Mouse (Mus musculus) cerebellum, adult 9-11 months (tissue): ENCODE results near the gene Denr.
A peak's percentile ranks its signal among the peaks of the same experiment; 100 is the strongest.

ENCODE experiments used
- DNase-seq: peaks from one replicate; pipeline ENCODE4 v3.0.0; 2022

Gene Denr

DNA sequence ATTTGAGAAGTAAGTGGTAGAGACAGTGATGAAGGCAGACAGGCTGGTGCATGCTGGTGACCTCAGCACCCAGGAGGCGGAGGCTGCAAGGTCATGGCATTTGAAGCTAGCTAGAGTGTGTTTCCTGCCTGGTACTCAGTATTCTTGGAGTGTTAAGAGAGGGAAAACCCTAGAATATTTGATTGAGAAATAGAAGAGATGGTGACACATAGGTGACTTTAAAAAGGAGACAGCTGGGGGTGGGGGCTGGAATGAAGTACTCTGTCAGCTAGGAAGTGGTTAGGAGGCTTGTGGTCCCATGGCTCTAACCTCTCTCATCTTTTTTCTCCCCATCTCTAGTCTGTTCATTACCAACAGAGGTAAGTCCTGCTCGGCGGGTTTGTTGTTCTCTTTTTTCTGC lies 7.9 kb downstream of the Denr start:
- DNase-seq: no peak

DNA sequence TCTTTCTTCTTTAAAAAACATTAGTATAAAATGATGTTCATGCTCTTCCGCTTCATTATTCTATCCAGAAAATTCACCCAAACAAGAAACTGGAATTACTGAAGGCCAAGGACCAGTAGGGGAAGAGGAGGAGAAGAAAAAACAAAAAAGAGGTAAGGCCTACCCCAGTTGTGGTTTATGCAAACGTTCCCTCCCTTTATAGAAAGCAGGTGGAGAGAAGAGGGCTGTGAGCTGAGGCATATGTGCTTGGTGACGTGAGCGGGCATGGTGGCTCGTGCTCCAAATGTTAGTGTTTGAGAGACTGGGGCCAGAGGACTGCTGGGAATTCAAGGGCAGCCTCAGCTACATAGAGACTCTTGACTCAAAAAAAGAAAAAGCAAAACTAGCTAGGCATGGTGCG lies 15.1 kb downstream of the Denr start:
- no peak for DNase-seq

DNA sequence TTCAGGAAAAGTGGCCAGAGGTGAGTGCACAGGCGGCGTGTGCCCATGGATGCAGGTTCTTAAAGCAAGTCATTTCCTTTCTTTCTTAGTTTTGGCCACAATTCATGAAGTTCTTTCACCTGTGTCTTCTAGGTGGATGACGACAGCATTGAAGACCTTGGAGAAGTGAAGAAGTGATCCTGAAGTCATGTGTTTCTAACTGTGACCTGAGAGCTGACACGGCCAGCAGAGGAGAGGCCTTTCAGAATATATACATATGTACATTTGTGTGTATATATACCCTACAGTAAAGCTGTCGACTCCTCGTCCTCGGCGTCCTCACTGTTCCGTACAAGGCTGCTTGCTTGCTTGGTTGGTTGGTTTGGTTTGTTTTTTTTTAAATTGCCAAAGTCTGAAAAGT lies 20.1 kb downstream of the Denr start, which contains the start of gene Gm43518:
Gene Gm43518 (plus strand): TSS at position 301 of the 400 bp plus-strand sequence.
- DNase-seq: no peak

DNA sequence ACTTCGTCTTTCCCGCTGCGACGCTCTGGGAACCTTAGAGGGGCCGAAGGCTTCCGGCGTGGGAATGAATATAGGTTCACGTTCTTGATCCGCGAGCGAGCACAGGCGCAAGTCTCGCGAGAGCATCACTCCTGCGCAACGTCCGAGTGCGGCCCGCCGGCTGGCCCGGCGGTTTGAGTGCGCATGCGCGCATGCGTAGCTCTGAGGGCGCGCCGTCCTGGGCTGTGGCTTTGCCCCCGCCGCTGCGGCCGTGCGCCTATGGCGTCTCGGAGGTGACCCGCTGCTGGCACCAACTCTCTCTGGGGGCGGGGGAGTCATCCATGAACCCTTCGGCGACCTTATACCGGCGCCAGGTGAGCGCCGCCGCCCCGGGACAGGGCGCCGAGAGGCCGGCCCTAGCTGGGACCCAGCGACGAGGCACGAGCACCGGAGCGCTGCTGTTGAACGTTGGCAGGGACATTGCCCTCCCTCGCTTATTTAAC lies 23.6 kb downstream of the Denr start, which contains the start of gene Ccdc62:
Gene Ccdc62 (plus strand): TSS at position 172 of the 482 bp plus-strand sequence.
- DNase-seq: peak; percentile 96

DNA sequence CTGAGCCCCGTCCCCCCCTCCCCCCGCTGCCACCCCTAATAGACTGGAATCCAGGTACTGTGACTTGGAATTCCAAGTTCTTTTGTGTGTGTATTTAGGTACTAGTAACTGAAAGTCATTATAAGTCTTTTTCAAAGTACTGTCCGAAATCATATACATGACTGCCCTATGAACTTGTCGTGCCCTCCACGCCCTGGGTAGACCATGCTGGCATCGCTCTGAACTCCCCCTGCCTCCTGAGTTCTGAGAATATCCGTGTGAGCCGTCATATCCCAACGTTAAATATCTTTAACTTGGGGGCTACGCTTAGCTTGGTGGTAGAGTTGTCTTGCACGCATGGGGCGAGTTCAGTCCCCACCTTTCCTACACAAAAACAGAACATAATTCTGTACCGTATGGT lies 24.2 kb downstream of the Denr start:
- peak; percentile 23 for DNase-seq

DNA sequence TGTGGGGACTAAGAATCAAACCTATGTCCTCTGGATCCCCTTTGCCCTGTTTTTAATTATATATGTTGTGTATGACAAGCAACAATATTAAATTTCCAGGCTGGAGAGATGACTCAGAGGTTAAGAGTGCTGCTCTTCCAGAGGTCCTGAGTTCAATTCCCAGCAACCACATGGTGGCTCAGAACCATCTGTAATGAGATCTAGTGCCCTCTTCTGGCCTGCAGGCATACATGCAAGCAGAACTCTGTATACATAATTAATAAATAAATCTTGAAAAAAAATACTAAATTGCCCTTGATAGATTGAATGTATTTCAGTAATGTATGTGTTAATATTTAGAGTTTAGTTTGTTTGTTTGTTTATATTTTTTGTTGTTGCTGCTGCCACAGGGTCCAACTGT lies 26.0 kb downstream of the Denr start:
- DNase-seq: no peak

DNA sequence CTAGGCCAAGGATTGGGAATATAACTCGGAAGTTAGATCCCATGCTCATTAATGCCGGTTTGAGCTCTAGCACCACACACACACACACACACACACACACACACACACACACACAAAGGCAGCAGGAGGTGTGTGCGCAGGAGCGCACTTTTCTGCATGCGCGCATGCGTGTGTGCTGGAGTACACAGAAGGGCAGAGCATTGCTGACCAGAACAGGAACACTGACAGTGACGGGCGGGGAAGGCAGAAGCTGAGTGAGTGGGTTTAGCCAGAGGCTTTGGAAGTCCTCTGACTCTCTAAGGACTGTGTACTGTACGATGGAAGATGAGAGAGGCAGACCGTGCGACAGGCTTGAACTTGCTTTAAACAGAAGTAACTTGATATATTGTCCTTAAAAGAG lies 26.6 kb downstream of the Denr start:
- no peak for DNase-seq

DNA sequence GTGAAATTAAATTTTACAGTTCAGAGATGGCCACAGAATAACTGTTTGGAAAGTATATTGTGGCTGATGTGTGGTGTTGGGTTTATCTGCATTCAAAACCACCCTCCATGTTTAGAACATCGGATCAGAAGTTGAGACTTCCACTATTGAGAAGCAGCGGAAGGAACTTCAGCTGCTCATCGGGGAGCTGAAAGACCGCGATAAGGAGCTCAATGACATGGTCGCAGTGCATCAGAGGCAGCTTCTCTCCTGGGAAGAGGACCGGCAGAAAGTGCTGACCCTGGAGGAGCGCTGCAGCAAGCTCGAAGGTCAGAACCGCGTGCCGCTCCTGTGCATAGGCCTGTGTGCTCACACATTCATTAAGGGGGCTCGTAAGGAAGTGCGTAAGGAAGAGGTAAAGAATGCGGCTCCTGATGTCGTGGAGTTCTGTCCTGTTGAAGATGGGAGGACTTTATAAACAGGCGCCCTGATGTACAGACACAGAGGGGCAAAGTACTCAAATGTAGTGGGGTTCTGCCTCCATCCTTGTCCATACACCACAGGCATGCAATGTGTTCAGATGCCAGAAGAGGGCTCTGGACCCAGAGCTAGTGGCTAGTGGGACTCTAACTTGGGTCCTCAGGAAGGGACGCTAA lies 27.1 kb downstream of the Denr start:
- no peak for DNase-seq

DNA sequence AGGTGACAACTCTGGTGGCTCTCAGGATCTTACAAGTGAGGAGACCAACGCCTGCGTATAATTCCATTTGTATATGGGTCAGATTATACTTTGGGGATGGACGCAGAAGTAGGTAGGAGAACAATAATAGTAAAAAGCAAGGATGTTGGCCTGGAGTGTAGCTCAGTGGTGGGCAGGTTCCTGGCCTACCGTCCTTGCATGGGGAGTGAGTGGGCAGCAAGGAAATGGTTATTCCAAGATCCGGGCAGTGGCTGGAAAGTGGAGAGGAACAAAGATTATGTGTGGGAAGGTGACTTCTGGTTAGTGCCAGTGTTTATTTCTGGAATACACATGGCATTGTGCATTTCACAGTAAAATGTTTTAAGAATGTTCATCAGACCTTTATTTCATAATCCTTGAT lies 29.0 kb downstream of the Denr start:
- DNase-seq: no peak

DNA sequence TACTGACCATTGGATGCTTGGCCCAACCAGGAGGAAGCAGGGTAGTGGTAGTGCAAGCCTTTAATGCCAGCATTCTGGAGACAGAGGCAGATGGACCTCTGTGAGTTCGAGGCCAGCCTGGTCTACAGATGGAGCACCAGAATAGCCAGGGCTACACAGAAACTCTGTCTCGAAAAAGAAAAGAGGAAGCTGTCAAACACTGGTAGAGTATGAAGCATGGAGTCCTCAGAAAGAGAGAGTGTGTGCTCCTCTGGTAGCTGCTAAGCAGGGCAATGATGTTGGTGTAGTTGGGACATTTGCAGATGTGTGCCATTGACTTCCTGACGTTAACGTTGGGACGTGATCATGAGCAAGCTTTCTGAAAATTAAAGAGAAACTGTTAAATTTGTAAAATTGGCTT lies 31.5 kb downstream of the Denr start:
- no peak for DNase-seq

DNA sequence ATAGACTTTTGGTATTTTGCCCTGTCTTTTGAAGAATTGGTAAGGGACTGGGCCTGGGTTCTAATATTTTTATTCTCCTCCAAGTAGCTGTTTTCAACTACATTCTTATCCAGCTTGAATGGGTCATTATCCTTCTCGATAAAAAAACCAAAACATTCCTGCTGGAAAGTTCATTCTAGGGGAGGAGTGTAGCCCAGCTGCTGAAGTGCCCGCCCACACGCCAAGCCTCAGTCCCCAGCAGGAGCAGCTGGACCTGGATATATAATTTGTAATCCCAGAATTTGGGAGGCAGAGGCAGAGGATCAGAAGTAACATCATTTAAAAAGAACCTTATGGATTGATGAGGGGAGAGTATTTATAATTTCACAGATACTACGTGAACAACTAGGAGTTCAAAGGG lies 39.6 kb downstream of the Denr start:
- no peak for DNase-seq

DNA sequence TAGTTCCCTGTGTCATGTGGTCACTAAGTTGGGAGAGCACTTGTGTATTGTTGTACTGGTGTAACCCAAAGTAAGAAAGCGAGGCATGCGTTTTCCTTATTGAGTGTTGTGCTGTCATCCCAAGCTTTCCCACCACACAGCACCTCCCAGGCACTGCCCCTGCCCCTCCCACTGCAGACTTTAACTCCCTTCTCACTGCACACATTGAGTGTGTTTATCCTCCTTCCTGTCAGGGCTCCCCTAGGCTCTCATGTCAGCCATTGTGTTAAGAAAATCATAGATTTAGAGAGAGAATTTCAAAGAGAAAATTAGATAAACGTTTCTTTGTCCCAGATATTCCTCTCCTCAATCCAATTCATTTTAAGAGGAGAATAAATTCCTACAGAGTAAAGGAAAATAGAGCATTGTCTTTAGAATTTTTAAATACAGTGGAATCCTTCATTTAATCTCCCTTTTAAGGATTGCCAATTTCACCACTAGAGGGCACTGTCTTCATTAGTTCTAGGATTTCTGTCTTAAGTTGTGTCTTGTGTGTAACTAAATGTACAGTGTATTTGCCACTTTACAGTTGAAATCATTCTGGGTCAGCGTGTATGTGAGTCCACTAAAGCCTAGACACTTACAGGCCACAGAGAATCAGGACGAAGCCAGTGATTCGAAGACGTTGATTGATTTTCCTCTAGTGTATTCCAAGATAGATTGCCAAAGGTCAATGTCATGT lies 40.2 kb downstream of the Denr start:
- DNase-seq: no peak

DNA sequence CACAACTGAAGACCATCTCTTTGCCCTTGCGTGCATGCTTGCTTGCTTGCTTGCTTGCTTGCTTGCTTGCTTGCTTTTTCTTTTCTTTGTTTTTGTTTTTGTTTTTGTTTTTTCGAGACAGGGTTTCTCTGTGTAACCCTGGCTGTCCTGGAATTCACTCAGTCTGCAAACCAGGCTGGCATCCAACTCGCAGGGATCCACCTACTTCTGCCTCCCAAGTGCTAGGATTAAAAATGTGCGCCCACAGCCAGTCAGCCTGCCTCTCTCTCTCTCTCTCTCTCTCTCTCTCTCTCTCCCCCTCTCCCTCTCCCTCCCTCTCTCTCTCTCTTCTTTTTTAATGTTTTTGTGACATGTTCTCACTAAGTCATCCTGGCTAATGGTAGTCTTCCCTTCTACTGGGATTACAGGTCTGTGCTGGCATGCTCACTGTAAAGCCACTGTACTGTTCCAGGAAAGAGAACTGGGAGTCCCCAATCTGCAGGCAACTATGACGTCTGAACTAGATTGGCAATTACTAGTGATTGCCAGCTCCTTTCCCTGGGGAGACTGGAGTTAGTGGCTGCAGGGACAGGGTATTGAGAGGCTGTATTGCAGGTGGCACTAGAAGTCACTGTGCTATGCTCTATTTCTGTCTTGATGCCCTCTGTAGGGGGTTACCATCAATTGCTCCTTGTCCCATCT lies 45.5 kb downstream of the Denr start:
- no peak for DNase-seq

DNA sequence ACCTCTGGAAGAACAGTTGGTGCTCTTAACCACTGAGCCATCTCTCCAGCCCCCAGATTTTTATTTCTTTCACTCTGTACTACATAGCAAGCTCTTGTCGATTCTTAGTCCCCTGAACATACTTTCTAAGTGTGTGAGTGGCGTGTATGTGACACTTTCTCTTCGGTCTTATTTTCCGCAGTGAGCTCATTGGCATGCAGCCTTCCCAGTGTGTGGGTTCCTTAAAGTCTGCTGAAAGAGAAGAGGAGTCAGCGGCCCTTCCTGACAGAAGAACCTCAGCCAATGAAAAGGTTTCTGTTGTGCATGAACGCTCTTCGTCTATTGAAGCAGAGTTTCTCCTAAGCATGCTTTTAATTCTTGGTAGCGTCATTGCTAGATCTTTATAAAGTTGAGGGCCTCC lies 50.2 kb downstream of the Denr start:
- DNase-seq: no peak

DNA sequence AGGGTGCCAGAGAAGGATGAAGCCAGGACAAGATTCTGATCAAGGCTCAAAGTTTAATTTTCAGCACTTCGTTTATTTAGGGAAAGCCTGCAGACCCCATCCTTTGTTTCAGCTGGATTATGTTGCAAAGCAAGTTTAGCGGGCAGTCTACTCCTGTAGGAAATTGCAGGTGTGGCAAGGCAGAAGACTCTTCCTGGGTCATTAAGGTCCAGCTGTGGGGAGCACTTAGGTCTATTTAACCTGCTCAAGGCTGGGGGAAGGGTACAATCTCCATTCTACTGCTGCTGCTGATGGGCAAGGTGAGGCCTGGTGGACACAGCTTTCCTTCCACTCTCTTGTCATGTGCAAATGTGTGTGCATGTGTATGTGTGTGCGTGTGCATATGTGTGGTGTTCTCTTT lies 52.0 kb downstream of the Denr start:
- DNase-seq: no peak

DNA sequence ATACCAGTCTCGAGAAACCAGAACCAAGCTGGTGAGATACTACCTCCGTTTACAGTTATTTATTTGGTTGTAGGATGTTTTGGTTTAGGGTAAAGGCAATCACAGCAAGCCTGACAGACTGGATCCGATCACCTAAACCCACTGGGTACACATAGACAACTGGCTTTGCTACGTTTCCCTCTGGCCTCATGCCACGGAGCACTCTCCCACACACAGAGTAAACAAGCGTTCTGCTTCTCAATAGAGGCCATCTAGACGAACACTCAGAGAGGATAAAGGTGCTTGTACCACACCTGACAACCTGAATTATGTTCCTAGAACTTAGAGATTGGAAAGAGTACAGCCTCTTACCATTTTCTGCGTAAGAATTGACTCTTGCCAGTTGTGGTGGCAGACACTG lies 53.2 kb downstream of the Denr start:
- DNase-seq: no peak

DNA sequence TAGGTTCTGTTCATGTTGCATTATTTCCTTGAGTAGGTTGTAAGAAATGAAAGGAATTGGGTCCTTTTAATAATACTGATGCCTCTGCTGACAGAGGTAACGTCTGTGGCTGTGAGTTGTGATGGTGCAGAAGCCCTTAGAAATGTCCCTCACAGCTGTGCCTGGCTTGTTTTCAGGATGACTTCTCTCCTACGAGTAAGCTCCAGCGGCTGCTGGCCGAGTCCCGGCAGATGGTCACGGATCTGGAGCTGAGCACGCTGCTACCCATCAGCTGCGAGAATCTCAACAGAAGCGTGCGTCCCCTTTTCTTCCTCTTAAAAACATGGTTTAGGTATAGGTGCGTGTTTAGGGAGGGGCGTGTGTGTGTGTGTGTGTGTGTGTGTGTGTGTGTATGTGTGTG lies 54.1 kb downstream of the Denr start:
- DNase-seq: no peak

DNA sequence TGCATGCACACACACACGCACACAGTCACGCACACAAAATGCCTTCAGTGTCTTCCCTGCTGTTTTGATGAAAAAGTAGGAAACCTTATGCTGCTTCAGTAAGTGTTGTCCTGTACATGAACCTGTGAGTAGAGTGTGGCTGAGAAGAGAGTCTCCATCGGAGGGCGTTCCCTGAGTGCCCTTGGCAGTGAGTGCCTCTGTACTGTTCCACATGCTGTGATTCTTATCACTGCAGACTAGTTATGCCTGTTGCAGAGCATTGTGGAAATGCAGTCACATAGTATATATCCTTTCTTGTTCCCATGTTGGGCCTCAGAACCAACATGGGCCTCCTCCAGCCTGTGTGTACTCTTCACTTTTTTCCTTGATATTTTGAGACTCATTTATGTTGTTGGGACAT lies 57.2 kb downstream of the Denr start:
- no peak for DNase-seq

DNA sequence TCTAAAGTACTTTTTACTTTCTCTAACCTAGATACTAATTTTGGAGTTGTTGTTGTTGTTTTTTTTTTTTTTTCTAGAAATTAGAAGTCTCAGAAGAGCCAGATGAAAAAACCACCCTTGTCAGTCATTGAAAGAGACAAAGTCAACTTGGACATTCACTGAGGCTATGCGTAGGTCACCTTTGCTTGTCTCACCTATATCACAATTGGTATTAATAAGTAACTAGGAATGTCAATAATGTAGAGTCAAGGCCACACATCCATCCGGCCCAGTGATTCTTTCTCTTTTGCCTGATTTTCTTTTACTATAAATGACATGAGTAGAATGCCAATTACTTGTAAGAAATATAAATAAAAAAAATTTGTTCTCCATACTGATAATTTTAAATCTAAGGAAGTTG lies 59.8 kb downstream of the Denr start:
- no peak for DNase-seq

DNA sequence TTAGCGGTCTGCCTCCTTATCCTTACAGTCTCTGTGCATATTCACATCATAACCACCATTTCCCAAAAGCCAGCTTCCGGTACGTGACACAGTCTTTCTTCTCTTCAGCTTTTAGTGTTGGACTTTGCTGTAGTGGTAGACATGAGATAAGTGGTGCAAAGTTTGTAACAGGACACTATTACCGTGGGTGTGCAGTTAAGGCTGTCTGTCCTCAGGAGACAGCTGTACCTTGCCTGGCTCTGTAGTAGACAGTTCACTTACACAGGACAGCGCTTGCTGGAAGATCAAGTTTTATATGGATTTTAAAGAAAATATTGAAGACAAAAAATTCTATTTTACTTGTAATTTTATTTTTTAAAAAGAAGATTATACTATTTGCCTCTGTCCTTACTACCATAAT lies 61.5 kb downstream of the Denr start:
- DNase-seq: no peak

DNA sequence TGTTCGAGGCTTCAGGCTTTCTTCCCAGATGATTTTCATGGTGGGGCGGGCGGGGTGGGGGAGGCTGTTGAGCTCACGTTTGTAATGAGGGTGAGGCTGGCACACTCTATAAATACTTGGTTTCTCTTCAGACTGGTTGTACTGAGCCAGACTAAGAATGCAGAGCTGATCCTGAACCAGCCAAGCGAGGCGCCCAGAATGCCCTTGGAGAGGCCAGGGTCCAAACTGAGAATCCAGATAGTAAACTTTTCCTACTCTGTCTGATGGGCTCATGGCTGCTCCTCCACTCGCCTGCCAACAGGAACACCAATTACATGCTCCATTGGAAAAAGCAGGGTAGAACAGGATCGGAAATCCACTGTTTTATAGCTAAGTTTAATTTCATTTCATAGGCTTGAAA lies 62.2 kb downstream of the Denr start:
- DNase-seq: no peak

DNA sequence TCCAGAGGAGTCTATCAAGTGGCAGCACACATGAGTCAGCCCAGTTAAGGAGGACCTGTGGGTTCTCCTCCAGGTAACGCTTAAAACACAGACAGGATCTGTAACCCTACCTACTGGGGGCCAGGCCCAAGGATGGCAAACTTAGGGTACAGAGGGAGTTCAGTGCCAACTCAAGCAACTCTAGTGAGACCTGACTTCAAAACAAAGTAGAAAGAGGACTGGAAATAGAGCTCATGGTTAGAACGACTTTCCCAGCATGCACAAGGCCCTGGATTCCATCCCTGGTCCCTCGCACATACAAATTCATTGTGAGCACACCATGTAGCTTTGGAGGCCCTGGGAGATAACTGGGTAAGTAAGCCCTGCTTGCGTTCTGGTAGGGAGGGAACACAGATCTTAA lies 63.6 kb downstream of the Denr start:
- DNase-seq: no peak

DNA sequence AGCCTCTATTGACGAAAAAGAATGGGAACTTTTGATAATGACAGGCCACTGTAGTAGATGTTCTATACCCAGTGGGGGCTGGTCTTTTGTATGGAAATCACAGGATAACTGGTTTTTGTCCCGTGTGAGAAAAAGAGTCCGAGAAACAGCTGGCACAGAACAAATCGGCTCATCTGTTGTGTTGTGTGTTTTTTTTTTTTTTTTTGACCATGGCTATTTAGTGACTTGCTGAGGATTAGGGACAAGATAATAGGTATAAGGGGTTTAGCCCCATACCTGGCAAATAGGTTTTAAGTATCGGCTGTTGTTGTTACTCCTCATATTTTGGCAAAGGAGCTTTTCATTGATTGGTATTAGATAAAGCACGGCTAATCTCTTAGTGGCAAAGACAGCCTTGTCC lies 65.5 kb downstream of the Denr start:
- no peak for DNase-seq
